Comparison of ENCODE assay signal across 23 mouse cellular contexts in genomic region chr1:38067276-38067675, GRCm38 (mm10).
A peak's percentile ranks its signal among the peaks of the same experiment; 100 is the strongest.
DNase-seq lines count a peak whose midpoint lies in the region; TF ChIP-seq lines count a peak whose summit lies in the region.
"Had no signal": no experiment of that assay in that cellular context is flagged by ENCODE, and none has a peak within 500 bp of the region (broad histone marks: within the 10 kb centered on the region; RNA-seq: fewer than 3 reads in every experiment).

No protein-coding gene starts in this region.

- peak; percentile 28 to 40 for DNase-seq in cerebellum, adult 18-20 months
- no peak for DNase-seq in cerebellum, adult 11 months
- DNase-seq in heart, adult 11 months: peak; percentile 76
- no peak for DNase-seq in heart, postnatal 14 days
- peak; percentile 55 to 70 for DNase-seq in cerebellum, postnatal 25 days
- DNase-seq in gastrocnemius, adult 2 months: no peak
- DNase-seq in testis, postnatal 10 days (ENCODE audit: low spot score): no peak
- DNase-seq: adrenal gland, adult 2 months; adrenal gland, postnatal 14 days; embryo, embryonic 11 days; gastrocnemius, postnatal 10 days; gastrocnemius, postnatal 36 days; heart, postnatal 36 days; kidney, adult 11 months; kidney, adult 8-10 months had no signal

- H3K4me3 ChIP-seq in gastrocnemius, adult 2 months: no peak overlapping the region
- H3K4me3 ChIP-seq: embryonic facial prominence, embryonic 10.5 days; embryonic facial prominence, embryonic 13.5 days; erythroblast, embryonic 14.5 days; forebrain, embryonic 12.5 days; forebrain, embryonic 15.5 days; hindbrain, embryonic 10.5 days; hindbrain, embryonic 13.5 days; intestine, embryonic 15.5 days had no signal

- intact Hi-C loops in heart, postnatal 14 days (cut with DNase I): no loop called here
- intact Hi-C loops in gastrocnemius, adult 2 months (cut with DNase I): no loop called here

- TF ChIP-seq CTCF in gastrocnemius, adult 2 months (IDR thresholded peaks at IDR 0.05): no peak

- no peak overlapping the region for H3K27ac ChIP-seq in gastrocnemius, adult 2 months
- H3K27ac ChIP-seq: embryonic facial prominence, embryonic 10.5 days; embryonic facial prominence, embryonic 13.5 days; forebrain, embryonic 12.5 days; forebrain, embryonic 15.5 days; hindbrain, embryonic 10.5 days; hindbrain, embryonic 13.5 days; intestine, embryonic 15.5 days had no signal

Comparison
In these comparisons a context has a peak if more than half of its experiments do, and no peak if none do; other contexts are left out.
1. DNase-seq: peak in cerebellum, adult 18-20 months (2 of 2), heart, adult 11 months (single experiment) and cerebellum, postnatal 25 days (2 of 2); none in cerebellum, adult 11 months (single experiment), heart, postnatal 14 days (0 of 2), gastrocnemius, adult 2 months (single experiment) and testis, postnatal 10 days (single experiment).